Mouse (Mus musculus): ENCODE measurements around the gene Lemd1. TPM values are rescaled to one million over a fixed set of nuclear protein-coding genes. Genes with fewer than 3 reads are reported as not detected.
"Not testable (repeated sequence)": the region's sequence is repeated elsewhere in the genome, so short reads cannot be mapped to it uniquely, and the experiment has no call there.

Gene Lemd1
- polyA plus RNA-seq, 1 experiment: not detected

- Histone ChIP-seq H3K4me1 (ENCODE audit: control insufficient read depth) (peaks cover 24% of the 10 kb centered on the region), H3K4me3 (replicated peaks) (no peak overlapping the region), H3K36me3 (ENCODE audit: control insufficient read depth) (no peaks in the 10 kb centered on the region), H3K27me3 (ENCODE audit: control insufficient read depth) (peaks cover 3% of the 10 kb centered on the region), H3K9me3 (ENCODE audit: control insufficient read depth, low read length) (no peaks in the 10 kb centered on the region)
- TF ChIP-seq GATA1 (IDR thresholded peaks at IDR 0.05; ENCODE audit: low read length) (no peak), TAL1 (IDR thresholded peaks at IDR 0.05; ENCODE audit: low read length) (no peak)
Measured at GRCm38 (mm10) chr1:132267959-132268358, 76.7 kb downstream of the Lemd1 start.

GRCm38 (mm10) chr1:132268418-132269060, 77.3 kb downstream of the Lemd1 start:
- no peak overlapping the region for H3K4me3 ChIP-seq (replicated peaks)

GRCm38 (mm10) chr1:132271237-132271636, 80.0 kb downstream of the Lemd1 start:
- Histone ChIP-seq H3K27me3 (ENCODE audit: control insufficient read depth) (peaks cover 3% of the 10 kb centered on the region), H3K4me3 (replicated peaks) (no peak overlapping the region), H3K4me1 (ENCODE audit: control insufficient read depth) (peaks cover 3% of the 10 kb centered on the region), H3K36me3 (ENCODE audit: control insufficient read depth) (no peaks in the 10 kb centered on the region), H3K9me3 (ENCODE audit: control insufficient read depth, low read length) (no peaks in the 10 kb centered on the region)
- TF ChIP-seq TAL1 (IDR thresholded peaks at IDR 0.05; ENCODE audit: low read length): no peak
- TF ChIP-seq GATA1 (IDR thresholded peaks at IDR 0.05; ENCODE audit: low read length): no peak

More at GRCm38 (mm10) chr1:132268418-132269060, 77.3 kb downstream of the Lemd1 start:
- TF ChIP-seq GATA1 (IDR thresholded peaks at IDR 0.05; ENCODE audit: low read length): no peak
- no peak for TF ChIP-seq TAL1 (IDR thresholded peaks at IDR 0.05; ENCODE audit: low read length)
- no peaks in the 10 kb centered on the region for H3K9me3 ChIP-seq (ENCODE audit: control insufficient read depth, low read length)
- peaks cover 24% of the 10 kb centered on the region for H3K4me1 ChIP-seq (ENCODE audit: control insufficient read depth)
- H3K36me3 ChIP-seq (ENCODE audit: control insufficient read depth): no peaks in the 10 kb centered on the region
- peaks cover 3% of the 10 kb centered on the region for H3K27me3 ChIP-seq (ENCODE audit: control insufficient read depth)

GRCm38 (mm10) chr1:132276694-132277093, 85.5 kb downstream of the Lemd1 start:
- TF ChIP-seq TAL1 (IDR thresholded peaks at IDR 0.05; ENCODE audit: low read length): no peak
- no peak for TF ChIP-seq GATA1 (IDR thresholded peaks at IDR 0.05; ENCODE audit: low read length)
- Histone ChIP-seq H3K9me3 (ENCODE audit: control insufficient read depth, low read length) (no peaks in the 10 kb centered on the region), H3K27me3 (ENCODE audit: control insufficient read depth) (peaks cover 2% of the 10 kb centered on the region; the same call in 1 of the 2 replicates), H3K4me1 (ENCODE audit: control insufficient read depth) (peaks cover 3% of the 10 kb centered on the region; the same call in 1 of the 2 replicates), H3K36me3 (ENCODE audit: control insufficient read depth) (no peaks in the 10 kb centered on the region), H3K4me3 (replicated peaks) (no peak overlapping the region)

GRCm38 (mm10) chr1:132277124-132277523, 85.9 kb downstream of the Lemd1 start:
- no peak for TF ChIP-seq GATA1 (IDR thresholded peaks at IDR 0.05; ENCODE audit: low read length)
- TF ChIP-seq TAL1 (IDR thresholded peaks at IDR 0.05; ENCODE audit: low read length): no peak
- peaks cover 4% of the 10 kb centered on the region; the same call in 1 of the 2 replicates for H3K27me3 ChIP-seq (ENCODE audit: control insufficient read depth)
- H3K9me3 ChIP-seq (ENCODE audit: control insufficient read depth, low read length): no peaks in the 10 kb centered on the region
- no peak overlapping the region for H3K4me3 ChIP-seq (replicated peaks)
- no peaks in the 10 kb centered on the region for H3K36me3 ChIP-seq (ENCODE audit: control insufficient read depth)
- H3K4me1 ChIP-seq (ENCODE audit: control insufficient read depth): no peaks in the 10 kb centered on the region

DNA sequence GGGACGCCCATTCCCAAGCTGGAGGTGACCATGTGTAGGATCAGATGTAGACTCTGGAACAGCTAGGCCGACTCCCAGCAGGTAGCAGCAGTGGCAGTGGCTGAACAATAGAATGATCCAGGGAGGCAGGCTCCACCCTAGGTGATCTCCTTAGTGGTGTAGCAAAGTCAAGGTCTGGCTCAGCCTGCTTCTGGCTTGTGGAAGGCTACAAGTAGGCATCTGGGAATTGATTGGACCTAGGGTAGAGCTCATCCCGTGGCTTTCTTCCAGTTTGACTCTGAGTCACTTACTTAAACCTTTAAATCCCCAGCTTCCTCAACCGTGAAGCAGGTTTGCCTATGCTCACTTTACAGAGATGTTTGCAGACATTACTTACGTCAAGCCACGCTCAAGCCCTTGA, 89.4 kb downstream of the Lemd1 start:
- H3K27me3 ChIP-seq (ENCODE audit: control insufficient read depth); H3K4me3 ChIP-seq (replicated peaks); H3K4me1 ChIP-seq (ENCODE audit: control insufficient read depth); H3K9me3 ChIP-seq (ENCODE audit: control insufficient read depth, low read length); H3K36me3 ChIP-seq (ENCODE audit: control insufficient read depth): not testable (repeated sequence)

DNA sequence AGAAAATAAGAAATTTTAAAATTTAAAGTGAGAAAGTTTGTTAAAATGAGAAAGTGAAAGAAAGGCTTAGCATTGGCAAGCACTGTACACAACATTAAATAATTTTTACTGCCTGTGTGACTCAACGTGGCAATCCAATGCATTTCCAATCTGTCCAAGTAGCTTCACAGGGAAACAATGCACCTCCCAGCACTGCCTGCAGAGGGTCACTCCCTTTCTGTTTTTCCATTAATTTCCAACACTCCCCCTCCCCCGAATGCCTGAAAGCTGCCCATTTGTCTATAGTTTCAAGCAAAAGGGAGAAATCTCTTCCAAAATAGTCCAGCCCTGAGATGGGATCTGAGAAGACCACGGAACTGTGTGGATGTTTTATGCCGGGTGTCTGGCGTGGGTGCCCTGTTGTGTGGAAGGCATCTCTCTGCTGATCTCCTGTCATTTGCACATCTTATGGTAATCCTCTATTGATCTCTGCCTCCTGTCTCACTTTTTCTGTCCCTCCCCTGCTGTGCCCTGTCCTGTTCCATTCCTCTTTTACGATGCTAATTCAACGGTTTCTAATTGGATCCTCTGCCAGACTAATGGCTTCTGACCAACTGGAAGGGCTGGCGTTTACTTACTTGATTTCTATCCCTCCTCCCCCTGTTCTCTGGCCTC, 90.4 kb downstream of the Lemd1 start:
- H3K36me3 ChIP-seq (ENCODE audit: control insufficient read depth): no peaks in the 10 kb centered on the region
- TF ChIP-seq GATA1 (IDR thresholded peaks at IDR 0.05; ENCODE audit: low read length) (no peak), TAL1 (IDR thresholded peaks at IDR 0.05; ENCODE audit: low read length) (no peak)
- no peak overlapping the region for H3K4me3 ChIP-seq (replicated peaks)
- peaks cover 6% of the 10 kb centered on the region; the same call in 1 of the 2 replicates for H3K27me3 ChIP-seq (ENCODE audit: control insufficient read depth)
- no peaks in the 10 kb centered on the region for H3K9me3 ChIP-seq (ENCODE audit: control insufficient read depth, low read length)
- H3K4me1 ChIP-seq (ENCODE audit: control insufficient read depth): no peaks in the 10 kb centered on the region

- Histone ChIP-seq H3K36me3 (ENCODE audit: control insufficient read depth) (no peaks in the 10 kb centered on the region), H3K4me1 (ENCODE audit: control insufficient read depth) (no peaks in the 10 kb centered on the region), H3K27me3 (ENCODE audit: control insufficient read depth) (peaks cover 6% of the 10 kb centered on the region; the same call in 1 of the 2 replicates), H3K9me3 (ENCODE audit: control insufficient read depth, low read length) (no peaks in the 10 kb centered on the region), H3K4me3 (replicated peaks) (no peak overlapping the region)
- TF ChIP-seq TAL1 (IDR thresholded peaks at IDR 0.05; ENCODE audit: low read length) (no peak), GATA1 (IDR thresholded peaks at IDR 0.05; ENCODE audit: low read length) (no peak)
Measured at GRCm38 (mm10) chr1:132282177-132282536, 90.9 kb downstream of the Lemd1 start.

- Histone ChIP-seq H3K4me1 (ENCODE audit: control insufficient read depth) (no peaks in the 10 kb centered on the region), H3K4me3 (replicated peaks) (no peak overlapping the region), H3K27me3 (ENCODE audit: control insufficient read depth) (peaks cover 6% of the 10 kb centered on the region; the same call in 1 of the 2 replicates), H3K9me3 (ENCODE audit: control insufficient read depth, low read length) (no peaks in the 10 kb centered on the region), H3K36me3 (ENCODE audit: control insufficient read depth) (no peaks in the 10 kb centered on the region)
- no peak for TF ChIP-seq TAL1 (IDR thresholded peaks at IDR 0.05; ENCODE audit: low read length)
Measured at GRCm38 (mm10) chr1:132283018-132283417, 91.8 kb downstream of the Lemd1 start.
